In the genomic region with DNA sequence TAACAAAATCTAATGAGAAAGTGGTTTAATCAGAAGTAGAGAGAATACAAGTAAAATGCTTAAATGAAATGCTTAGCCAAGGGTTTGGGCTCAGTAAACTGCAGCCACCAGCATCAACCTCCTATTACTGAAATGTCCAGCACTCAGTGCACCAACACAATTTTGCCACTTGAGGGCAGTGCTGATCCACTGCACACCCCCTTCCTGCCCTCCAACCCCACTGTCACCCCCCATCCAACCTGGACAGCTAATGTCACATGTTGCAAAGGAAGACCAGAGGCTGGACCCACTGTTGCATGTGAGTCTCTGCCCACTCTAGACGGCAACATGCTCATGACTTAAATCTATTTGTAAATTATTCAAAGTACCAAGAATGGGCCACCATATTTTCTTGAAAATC, we compare ENCODE assay signal across 8 mouse cellular contexts.
A peak's percentile ranks its signal among the peaks of the same experiment; 100 is the strongest.
DNase-seq lines count a peak whose midpoint lies in the region; ATAC-seq and TF ChIP-seq lines count a peak whose summit lies in the region.
"Had no signal": no experiment of that assay in that cellular context is flagged by ENCODE, and none has a peak within 500 bp of the region (broad histone marks: within the 10 kb centered on the region; RNA-seq: fewer than 3 reads in every experiment).

No protein-coding gene starts in this region.

- no peaks in the 10 kb centered on the region for H3K36me3 ChIP-seq in G1E (replicated peaks)
- H3K36me3 ChIP-seq in limb, embryonic 10.5 days = peaks cover 75% of the 10 kb centered on the region

- H3K27ac ChIP-seq in layer of hippocampus, adult 2 months = no peak overlapping the region
- no peak overlapping the region for H3K27ac ChIP-seq in bone marrow macrophage, adult 2 months (ENCODE audit: insufficient read depth, low read depth, low read length)
- H3K27ac ChIP-seq in limb, embryonic 10.5 days = no peak overlapping the region

- H3K9me3 ChIP-seq in G1E (replicated peaks) = no peaks in the 10 kb centered on the region
- no peaks in the 10 kb centered on the region for H3K9me3 ChIP-seq in limb, embryonic 10.5 days (replicated peaks)
- H3K9me3 ChIP-seq: megakaryocyte, embryonic 14.5 days had no signal

- peak in 1 of 2 experiments; percentile 54 for DNase-seq in layer of hippocampus, adult 2 months (ENCODE audit: low spot score in 2 of 2)
- no peak for DNase-seq in layer of hippocampus, adult 9-11 months
- DNase-seq in G1E (ENCODE audit: low spot score) = peak; percentile 6
- DNase-seq in forelimb bud, embryonic 11.5 days (ENCODE audit: low read depth, low spot score) = peak; percentile 54
- peak; percentile 72 for DNase-seq in limb, embryonic 10.5 days (ENCODE audit: low spot score)
- peak; percentile 30 for DNase-seq in retina, postnatal 7 days (ENCODE audit: low read depth, low spot score)

- H3K27me3 ChIP-seq in G1E (ENCODE audit: insufficient read depth, low read length) = peaks cover 5% of the 10 kb centered on the region; the same call in 1 of the 2 replicates
- no peaks in the 10 kb centered on the region for H3K27me3 ChIP-seq in limb, embryonic 10.5 days (ENCODE audit: low read depth, poor library complexity, severe bottlenecking)

- TF ChIP-seq CTCF in layer of hippocampus, adult 2 months (conservative IDR thresholded peaks at IDR 0.05) = peak; percentile 97
- TF ChIP-seq CTCF in G1E (IDR thresholded peaks at IDR 0.05; ENCODE audit: low read depth, low read length) = peak; percentile 65; the same call in 1 of the 2 replicates
- peak; percentile 86 for TF ChIP-seq CTCF in bone marrow macrophage, adult 2 months (IDR thresholded peaks at IDR 0.05; ENCODE audit: low read depth, low read length)

- TF ChIP-seq POLR2A in bone marrow macrophage, adult 2 months (IDR thresholded peaks at IDR 0.05; ENCODE audit: borderline replicate concordance, low read depth, low read length) = no peak

- no peaks in the 10 kb centered on the region for H3K4me1 ChIP-seq in G1E (ENCODE audit: insufficient read depth, low read depth, low read length)
- H3K4me1 ChIP-seq in bone marrow macrophage, adult 2 months (ENCODE audit: control insufficient read depth, insufficient read depth, low read length) = no peaks in the 10 kb centered on the region
- H3K4me1 ChIP-seq in limb, embryonic 10.5 days = no peaks in the 10 kb centered on the region

- ATAC-seq in G1E (ENCODE audit: extremely low read depth, insufficient number of reproducible peaks, low FRiP score, poor library complexity, severe bottlenecking) = no peak; the same call in 1 of the 2 replicates

- WGBS in limb, embryonic 10.5 days = 64% methylated on average over 1 of the region's 1 CpGs

- no peak overlapping the region for H3K4me3 ChIP-seq in layer of hippocampus, adult 2 months
- H3K4me3 ChIP-seq in G1E (ENCODE audit: low read depth, low read length) = no peak overlapping the region
- H3K4me3 ChIP-seq in bone marrow macrophage, adult 2 months (ENCODE audit: insufficient read depth, low read length) = no peak overlapping the region
- H3K4me3 ChIP-seq in limb, embryonic 10.5 days = no peak overlapping the region
- H3K4me3 ChIP-seq: megakaryocyte, embryonic 14.5 days had no signal
